Mouse (Mus musculus) lung, postnatal 0 days (tissue): Measurements from ENCODE around the gene Olfr1102.

Experiments used
- CTCF ChIP-seq: IDR thresholded peaks from 2 replicates; pipeline ENCODE4 v1.5.1; 2016; ENCODE audit warnings: antibody characterized with exemption, mild to moderate bottlenecking
- EP300 ChIP-seq: IDR thresholded peaks from 2 replicates; pipeline ENCODE4 v1.6.1; 2016; ENCODE audit warnings: antibody characterized with exemption, mild to moderate bottlenecking, control low read depth

GRCm38 (mm10) chr2:86979854-86980253 is 18.3 kb upstream of the Olfr1102 start, which contains the start of gene Olfr1100:
- no peak for TF ChIP-seq CTCF
- no peak for TF ChIP-seq EP300
